Mouse (Mus musculus) midbrain, embryonic 11.5 days (tissue): Measurements from ENCODE around the gene Rab3d. TPM values are rescaled to one million over a fixed set of nuclear protein-coding genes. Genes with fewer than 3 reads are reported as not detected.
"Not testable (repeated sequence)": the region's sequence is repeated elsewhere in the genome, so short reads cannot be mapped to it uniquely, and the experiment has no call there.

Experiments used
- ATAC-seq: fragments of 200-750 bp; cut with Nextera tagmentation; 2 replicates; pipeline ENCODE4 v1.8.0; 2017; ENCODE audit warnings: moderate TSS enrichment, moderate library complexity; ENCODE audit not compliant: low FRiP score
- DNase-seq: peaks from one replicate; pipeline ENCODE4 v3.0.0; 2015; ENCODE audit warnings: low spot score; ENCODE audit errors: missing footprints
- H3K27ac ChIP-seq: fragments of 300-500 bp; sonication (generic); 2 replicates; pipeline ENCODE4 v1.5.1; 2014; ENCODE audit warnings: low read depth, low read length
- H3K27me3 ChIP-seq: fragments of 300-500 bp; sonication (generic); 2 replicates; pipeline ENCODE4 v1.6.1; 2014; ENCODE audit warnings: mild to moderate bottlenecking, low read length, moderate library complexity, mixed read lengths; ENCODE audit not compliant: control insufficient read depth, insufficient read depth
- H3K36me3 ChIP-seq: fragments of 300-500 bp; sonication (generic); 2 replicates; pipeline ENCODE4 v1.6.1; 2014; ENCODE audit warnings: mild to moderate bottlenecking, low read length, moderate library complexity, mixed read lengths; ENCODE audit not compliant: control insufficient read depth, insufficient read depth
- H3K4me1 ChIP-seq: fragments of 300-500 bp; sonication (generic); 2 replicates; pipeline ENCODE4 v1.6.1; 2014; ENCODE audit warnings: low read length; ENCODE audit not compliant: control insufficient read depth, insufficient read depth
- H3K4me2 ChIP-seq: fragments of 300-500 bp; sonication (generic); 2 replicates; pipeline ENCODE4 v1.6.1; 2014; ENCODE audit warnings: mild to moderate bottlenecking, moderate library complexity
- H3K4me3 ChIP-seq: fragments of 300-500 bp; sonication (generic); 2 replicates; pipeline ENCODE4 v1.5.1; 2014; ENCODE audit warnings: low read depth, low read length
- H3K9ac ChIP-seq: fragments of 300-500 bp; sonication (generic); 2 replicates; pipeline ENCODE4 v1.6.1; 2014; ENCODE audit warnings: low read length
- H3K9me3 ChIP-seq: fragments of 300-500 bp; sonication (generic); 2 replicates; pipeline ENCODE4 v1.6.1; 2016; ENCODE audit warnings: low read length; ENCODE audit not compliant: control insufficient read depth
- WGBS: fragments of 180-500 bp; shearing (Covaris S2); extraction: QIAGEN DNeasy Blood & Tissue Kit; methylation state at CpG from one replicate; pipeline ENCODE4 v1.1.7; 2014; 5-methylcytosine and 5-hydroxymethylcytosine counted together
- polyA plus RNA-seq: library from polyadenylated mRNA; unstranded; fragments of >200 nt; fragmentation: Nextera tagmentation; extraction: Ambion mirVana; gene quantifications from 2 replicates; pipeline ENCODE4 v1.2.1, GENCODE M21; 2014

Rab3d gene
- polyA plus RNA-seq, 1 experiment from 2014 or later = 9.1 TPM

GRCm38 (mm10) chr9:21865673-21866398 lies 52.2 kb downstream of the Rab3d start:
- DNase-seq = no peak
- WGBS = 72% methylated on average over 5 of the region's 5 CpGs
- Histone ChIP-seq H3K36me3 (no peaks in the 10 kb centered on the region), H3K4me2 (no peak overlapping the region), H3K4me3 (no peak overlapping the region), H3K9ac (no peak overlapping the region), H3K27ac (no peak overlapping the region), H3K9me3 (no peaks in the 10 kb centered on the region), H3K27me3 (no peaks in the 10 kb centered on the region), H3K4me1 (no peaks in the 10 kb centered on the region)
- ATAC-seq = no peak

GRCm38 (mm10) chr9:21862181-21862580 lies 55.8 kb downstream of the Rab3d start:
- no peak for DNase-seq
- 72% methylated on average over 1 of the region's 1 CpGs for WGBS
- no peaks in the 10 kb centered on the region for H3K4me1 ChIP-seq
- H3K27me3 ChIP-seq = no peaks in the 10 kb centered on the region
- no peak for ATAC-seq
- H3K27ac ChIP-seq = no peak overlapping the region
- no peak overlapping the region for H3K4me3 ChIP-seq
- H3K9ac ChIP-seq = no peak overlapping the region
- H3K9me3 ChIP-seq = no peaks in the 10 kb centered on the region
- no peaks in the 10 kb centered on the region for H3K36me3 ChIP-seq
- no peak overlapping the region for H3K4me2 ChIP-seq

GRCm38 (mm10) chr9:21860349-21860748 lies 57.6 kb downstream of the Rab3d start:
- not testable (repeated sequence) for DNase-seq, H3K36me3 ChIP-seq, H3K4me1 ChIP-seq, H3K9me3 ChIP-seq, ATAC-seq, H3K27ac ChIP-seq, H3K4me2 ChIP-seq, H3K27me3 ChIP-seq, H3K9ac ChIP-seq, H3K4me3 ChIP-seq
- whole genome bisulfite sequencing = 78% methylated on average over 6 of the region's 6 CpGs

- Histone ChIP-seq H3K4me3 (no peak overlapping the region), H3K4me2 (no peak overlapping the region), H3K9me3 (no peaks in the 10 kb centered on the region), H3K36me3 (no peaks in the 10 kb centered on the region), H3K9ac (no peak overlapping the region), H3K27me3 (no peaks in the 10 kb centered on the region), H3K27ac (no peak overlapping the region), H3K4me1 (no peaks in the 10 kb centered on the region)
- 91% methylated on average over 3 of the region's 3 CpGs for WGBS
- ATAC-seq (no peak), DNase-seq (no peak)
Measured at GRCm38 (mm10) chr9:21859606-21860005, 58.4 kb downstream of the Rab3d start.

GRCm38 (mm10) chr9:21858084-21858483 lies 59.9 kb downstream of the Rab3d start:
- H3K27me3 ChIP-seq = no peaks in the 10 kb centered on the region
- DNase-seq (no peak), ATAC-seq (no peak)
- H3K4me1 ChIP-seq = no peaks in the 10 kb centered on the region
- no peak overlapping the region for H3K9ac ChIP-seq
- no peak overlapping the region for H3K4me3 ChIP-seq
- 65% methylated on average over 6 of the region's 6 CpGs for WGBS
- H3K27ac ChIP-seq = no peak overlapping the region
- H3K36me3 ChIP-seq = no peaks in the 10 kb centered on the region
- no peaks in the 10 kb centered on the region for H3K9me3 ChIP-seq
- H3K4me2 ChIP-seq = no peak overlapping the region

- Histone ChIP-seq H3K9ac (no peak overlapping the region), H3K27ac (no peak overlapping the region), H3K36me3 (no peaks in the 10 kb centered on the region), H3K9me3 (no peaks in the 10 kb centered on the region), H3K4me3 (no peak overlapping the region), H3K4me2 (no peak overlapping the region), H3K27me3 (no peaks in the 10 kb centered on the region), H3K4me1 (no peaks in the 10 kb centered on the region)
- WGBS = 81% methylated on average over 2 of the region's 2 CpGs
- DNase-seq (no peak), ATAC-seq (no peak)
Measured at GRCm38 (mm10) chr9:21857501-21857900, 60.5 kb downstream of the Rab3d start.

Other genes with a start within 250 kb of the Rab3d start
- 18.9 and 22.1 TPM in 2 replicates for gene Ldlr, start 194.7 kb downstream of the Rab3d start, polyA plus RNA-seq
- gene Spc24, start 157.9 kb downstream of the Rab3d start, polyA plus RNA-seq = 91.3 and 115 TPM in 2 replicates
- gene Kank2, start 119.4 kb downstream of the Rab3d start, polyA plus RNA-seq = 3.5 and 3.9 TPM in 2 replicates
- 0.19 and 0.22 TPM in 2 replicates for gene Angptl8, start 82.7 kb downstream of the Rab3d start, polyA plus RNA-seq
- 15.1 and 15.9 TPM in 2 replicates for gene Dock6, start 65.6 kb downstream of the Rab3d start, polyA plus RNA-seq
- gene Ccdc159, start 9.3 kb upstream of the Rab3d start, polyA plus RNA-seq = 2.4 and 3.4 TPM in 2 replicates
- gene Tmem205, start 9.4 kb upstream of the Rab3d start, polyA plus RNA-seq = 30.6 and 35.7 TPM in 2 replicates
- 19.1 and 22.2 TPM in 2 replicates for gene Plppr2, start 18.8 kb upstream of the Rab3d start, polyA plus RNA-seq
- 20.3 and 22.3 TPM in 2 replicates for gene Swsap1, start 37.6 kb upstream of the Rab3d start, polyA plus RNA-seq
- 3.4 and 5.2 TPM in 2 replicates for gene Epor, start 45.3 kb upstream of the Rab3d start, polyA plus RNA-seq
- gene Rgl3, start 71.3 kb upstream of the Rab3d start, polyA plus RNA-seq = 0.97 and 2.2 TPM in 2 replicates
- 4.7 and 6.3 TPM in 2 replicates for gene Ccdc151, start 84.4 kb upstream of the Rab3d start, polyA plus RNA-seq
- 85.5 and 86.9 TPM in 2 replicates for gene Prkcsh, start 84.6 kb upstream of the Rab3d start, polyA plus RNA-seq
- gene Elavl3, start 133.8 kb upstream of the Rab3d start, polyA plus RNA-seq = 49.8 and 53.9 TPM in 2 replicates
- gene Gm49318, start 153.1 kb upstream of the Rab3d start, polyA plus RNA-seq = not detected in 2 replicates
- 7.6 and 7.9 TPM in 2 replicates for gene Zfp653, start 153.2 kb upstream of the Rab3d start, polyA plus RNA-seq
- gene Ecsit, start 167.2 kb upstream of the Rab3d start, polyA plus RNA-seq = 31.2 and 31.5 TPM in 2 replicates
- gene Cnn1, start 181.0 kb upstream of the Rab3d start, polyA plus RNA-seq = 1.3 and 1.6 TPM in 2 replicates
- 208 and 225 TPM in 2 replicates for gene Elof1, start 199.0 kb upstream of the Rab3d start, polyA plus RNA-seq
- gene Acp5, start 217.5 kb upstream of the Rab3d start, polyA plus RNA-seq = 15.4 and 19.7 TPM in 2 replicates
- gene Pigyl, start 238.7 kb upstream of the Rab3d start, polyA plus RNA-seq = 63.9 and 66.6 TPM in 2 replicates